Mouse (Mus musculus) right cerebral cortex, postnatal 25 days (tissue): Measurements from ENCODE around the gene B4galt3.
A peak's percentile ranks its signal among the peaks of the same experiment; 100 is the strongest.

Source experiments
- DNase-seq: peaks from one replicate; pipeline ENCODE4 v3.0.0; 2022

B4galt3 gene

GRCm38 (mm10) chr1:171265971-171266744 is 4.0 kb upstream of the B4galt3 start:
- DNase-seq = no peak

- DNase-seq = no peak
Observed at GRCm38 (mm10) chr1:171268341-171268740, 1.8 kb upstream of the B4galt3 start.

- DNase-seq = no peak
Observed at GRCm38 (mm10) chr1:171270573-171270900, 409 bp downstream of the B4galt3 start.

GRCm38 (mm10) chr1:171271196-171271595 is 1.1 kb downstream of the B4galt3 start:
- DNase-seq = no peak

GRCm38 (mm10) chr1:171271622-171272021 is 1.5 kb downstream of the B4galt3 start:
- no peak for DNase-seq

GRCm38 (mm10) chr1:171272086-171272485 is 2.0 kb downstream of the B4galt3 start:
- DNase-seq = no peak

- no peak for DNase-seq
Observed at GRCm38 (mm10) chr1:171274171-171274570, 4.0 kb downstream of the B4galt3 start.

- no peak for DNase-seq
Observed at GRCm38 (mm10) chr1:171275144-171275734, 5.1 kb downstream of the B4galt3 start.

- DNase-seq = no peak
Observed at GRCm38 (mm10) chr1:171276110-171276748, 6.1 kb downstream of the B4galt3 start.

GRCm38 (mm10) chr1:171277736-171278135 is 7.6 kb downstream of the B4galt3 start:
- no peak for DNase-seq

GRCm38 (mm10) chr1:171278436-171278835 is 8.3 kb downstream of the B4galt3 start:
- peak; percentile 3 for DNase-seq

GRCm38 (mm10) chr1:171279012-171279705 is 9.0 kb downstream of the B4galt3 start:
- DNase-seq = peak; percentile 2

GRCm38 (mm10) chr1:171279721-171280120 is 9.6 kb downstream of the B4galt3 start:
- DNase-seq = peak; percentile 2

GRCm38 (mm10) chr1:171280250-171280915 is 10.3 kb downstream of the B4galt3 start:
- DNase-seq = no peak

- DNase-seq = peak; percentile 92
Observed at GRCm38 (mm10) chr1:171280916-171281527, 10.9 kb downstream of the B4galt3 start, which contains the start of gene Ppox. Gene Ppox, minus strand, starts transcription at chr1:171281186.

- peak; percentile 76 for DNase-seq
Observed at GRCm38 (mm10) chr1:171281528-171281923, 11.4 kb downstream of the B4galt3 start.

- DNase-seq = no peak
Observed at GRCm38 (mm10) chr1:171282086-171282805, 12.1 kb downstream of the B4galt3 start.

- no peak for DNase-seq
Observed at GRCm38 (mm10) chr1:171283188-171284160, 13.3 kb downstream of the B4galt3 start.

- DNase-seq = no peak
Observed at GRCm38 (mm10) chr1:171284491-171284890, 14.4 kb downstream of the B4galt3 start.
